Mouse (Mus musculus) kidney, postnatal 14 days (tissue): ENCODE measurements at regions not wholly inside any gene's neighbourhood (a gene's known extent, or its start where the extent isn't known, plus 50 kb on each side); places are given as distances from the start of the nearest gene placed in this dataset.

Experiments used
- DNase-seq: peaks from one replicate; pipeline ENCODE4 v3.0.0; 2022; ENCODE audit warnings: mixed read lengths

DNA sequence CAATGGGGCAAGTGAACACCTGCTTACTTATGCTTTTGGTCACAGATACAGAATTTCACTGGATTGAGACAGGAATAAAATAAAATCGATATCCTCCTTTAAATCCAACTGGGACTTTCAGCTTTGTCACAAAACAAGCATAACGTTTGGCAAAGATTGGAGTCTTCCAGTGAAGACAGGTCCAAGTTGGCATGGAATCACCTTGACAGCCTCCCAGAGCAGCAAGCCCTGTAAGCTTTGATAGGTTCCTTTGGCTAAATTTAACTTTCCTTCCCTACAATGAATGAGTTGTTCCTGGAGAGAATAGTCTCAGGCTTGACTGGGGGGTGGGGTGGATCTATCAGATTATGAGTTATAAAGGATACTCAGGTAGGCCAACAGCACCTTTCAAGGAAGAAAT, 302.1 kb upstream of the Epha3 start:
- no peak for DNase-seq

DNA sequence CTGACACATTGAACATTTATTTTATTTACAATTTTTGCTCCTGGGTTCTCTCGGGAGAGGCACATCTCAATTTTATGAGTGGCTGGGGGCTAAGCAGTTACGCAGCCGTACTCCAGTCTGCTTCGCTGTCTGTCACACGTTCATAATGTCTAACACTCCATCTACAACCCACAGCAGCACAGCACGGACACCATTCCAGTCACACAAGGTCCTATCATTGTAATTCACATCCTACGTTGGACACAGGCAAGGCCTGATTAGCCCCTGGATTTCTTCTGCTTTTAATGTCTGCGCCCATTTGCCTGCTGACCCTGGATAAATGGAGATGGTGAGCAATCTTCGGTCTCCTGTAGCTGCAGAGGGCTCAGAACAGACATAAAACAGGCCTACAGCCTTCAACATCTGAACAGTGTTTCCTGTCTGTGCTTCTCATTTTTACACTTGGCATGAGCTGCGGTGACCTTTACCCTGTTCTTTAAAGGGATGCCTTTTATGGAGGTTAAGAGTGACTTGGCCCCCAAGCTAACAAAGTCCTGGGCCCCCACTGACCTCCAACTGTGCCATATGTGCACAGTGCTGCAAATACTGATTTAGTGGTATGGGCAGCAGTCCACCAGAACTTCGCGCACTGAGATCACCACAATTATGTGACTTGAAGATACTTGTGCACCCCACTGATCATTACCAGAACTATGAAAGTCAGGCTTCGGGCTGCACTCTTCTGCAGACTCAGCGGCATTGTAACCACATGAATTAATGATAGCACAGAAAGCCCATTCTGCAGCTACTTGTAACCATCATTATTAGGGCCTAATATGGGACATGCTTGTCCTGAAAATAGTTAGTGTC, 281.9 kb upstream of the Epha3 start:
- DNase-seq = peak; percentile 40
